Mouse (Mus musculus): ENCODE data around the gene Ccr3. TPM values are rescaled to one million over a fixed set of nuclear protein-coding genes. Genes with fewer than 3 reads are reported as not detected.
"Not testable (repeated sequence)": the region's sequence is repeated elsewhere in the genome, so short reads cannot be mapped to it uniquely, and the experiment has no call there.

Gene Ccr3
- polyA plus RNA-seq, 2 experiments from 2014 or later: 1.6 to 2.2 TPM

DNA sequence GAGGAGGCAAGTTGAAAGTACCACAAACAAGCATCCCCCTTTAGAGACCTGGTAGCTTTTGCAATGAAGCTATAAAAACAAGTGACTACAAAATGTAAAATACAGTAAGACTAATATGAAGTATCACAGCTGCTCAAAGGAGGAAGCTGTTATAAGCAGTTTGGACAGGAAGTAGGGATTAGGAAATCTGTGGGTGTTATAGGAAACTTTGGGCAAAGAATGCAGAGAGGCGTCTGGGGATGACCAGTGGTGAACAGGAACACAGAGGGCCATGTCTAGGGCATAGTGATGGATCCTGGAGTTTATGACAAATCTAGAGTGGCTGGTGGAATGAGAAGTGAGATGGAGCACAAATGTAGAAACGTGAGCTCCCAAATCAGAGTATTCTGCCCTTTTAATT is 31.8 kb downstream of the Ccr3 start:
- no peak for ATAC-seq

DNA sequence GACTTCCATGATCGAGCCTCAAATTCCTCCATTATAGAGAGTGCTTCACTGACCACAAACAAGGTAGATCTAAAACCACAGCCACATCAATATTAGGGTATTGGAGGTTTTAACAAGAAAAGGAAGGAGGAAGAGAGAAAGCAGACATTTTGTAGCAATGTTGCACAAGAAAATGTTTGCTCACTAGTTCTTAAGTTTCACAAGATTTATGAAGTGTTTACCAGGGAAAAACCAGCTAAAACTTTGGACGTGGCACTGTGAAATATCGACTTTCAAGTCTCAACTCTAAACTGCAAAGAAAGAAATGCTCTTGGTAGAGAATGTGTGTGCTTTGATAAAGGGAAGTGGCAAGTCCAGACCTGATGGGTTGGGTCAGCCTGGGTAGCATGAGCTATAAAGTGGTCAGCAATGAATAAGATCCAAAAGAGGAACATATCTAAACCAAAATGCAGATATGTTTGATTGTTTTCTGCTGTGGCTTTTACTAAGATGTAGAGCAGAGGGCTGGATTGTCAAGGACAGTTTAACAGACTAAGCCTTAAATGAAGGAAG is 34.5 kb downstream of the Ccr3 start:
- no peak for ATAC-seq

DNA sequence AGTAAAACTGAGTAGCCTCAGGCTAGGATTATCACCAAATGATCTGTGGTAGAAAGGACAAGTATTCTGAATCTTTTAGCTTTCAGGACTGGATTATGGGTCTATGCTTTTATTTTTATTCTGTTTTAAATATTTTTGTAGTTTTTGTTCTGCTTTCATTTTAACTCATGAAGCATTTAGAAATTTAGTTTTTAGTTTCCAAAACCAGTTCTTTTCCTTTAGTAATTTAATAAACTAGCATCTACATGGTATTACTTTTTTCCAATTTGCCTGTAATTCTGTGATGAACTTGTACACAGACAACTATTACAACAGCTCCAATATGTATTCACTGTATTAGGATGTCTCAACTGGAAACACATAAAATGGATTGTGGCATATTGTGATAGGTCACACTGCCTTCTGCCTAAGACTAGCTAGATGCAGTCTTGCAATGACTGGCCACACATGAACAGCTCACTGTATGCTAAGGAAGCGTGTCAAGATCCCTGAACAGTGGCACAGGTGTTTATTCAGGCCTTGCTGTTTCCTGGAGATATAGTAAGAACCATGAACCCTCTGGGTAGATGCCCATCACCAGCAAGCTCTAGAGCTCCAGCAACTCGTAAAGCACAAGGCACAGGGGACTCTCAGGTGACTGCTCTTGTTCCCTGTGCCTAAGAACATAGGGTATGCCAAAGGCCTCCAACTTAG is 38.0 kb downstream of the Ccr3 start:
- ATAC-seq: no peak

DNA sequence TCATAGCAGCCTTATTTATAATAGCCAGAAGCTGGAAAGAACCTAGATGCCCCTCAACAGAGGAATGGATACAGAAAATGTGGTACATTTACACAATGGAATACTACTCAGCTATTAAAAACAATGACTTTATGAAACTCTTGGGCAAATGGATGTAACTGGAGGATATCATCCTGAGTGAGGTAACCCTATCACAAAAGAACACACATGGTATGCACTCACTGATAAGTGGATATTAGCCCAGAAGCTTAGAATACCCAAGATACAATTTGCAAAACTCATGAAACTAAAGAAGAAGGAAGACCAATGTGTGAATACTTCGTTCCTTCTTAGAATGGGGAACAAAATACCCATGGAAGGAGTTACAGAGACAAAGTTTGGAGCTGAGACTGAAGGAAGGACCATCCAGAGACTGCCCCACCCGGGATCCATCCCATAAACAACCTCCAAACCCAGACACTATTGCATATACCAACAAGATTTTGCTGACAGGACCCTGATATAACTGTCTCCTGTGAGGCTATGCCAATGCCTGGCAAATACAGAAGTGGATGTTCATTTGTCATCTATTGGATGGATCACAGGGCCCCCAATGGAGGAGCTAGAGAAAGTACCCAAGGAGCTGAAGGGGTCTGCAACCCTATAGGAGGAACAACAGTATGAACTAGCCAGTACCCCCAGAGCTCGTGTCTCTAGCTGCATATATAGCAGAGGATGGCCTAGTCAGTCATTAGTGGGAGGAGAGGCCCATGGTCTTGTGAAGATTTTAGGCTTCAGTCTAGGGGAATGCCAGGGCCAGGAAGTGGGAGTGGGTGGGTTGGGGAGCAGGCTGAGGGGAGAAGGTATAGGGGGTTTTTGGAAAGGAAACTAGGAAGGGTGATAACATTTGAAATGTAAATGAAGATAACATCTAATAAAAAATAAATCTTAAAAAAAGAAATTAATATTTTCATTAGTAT is 40.0 kb downstream of the Ccr3 start:
- not testable (repeated sequence) for ATAC-seq

DNA sequence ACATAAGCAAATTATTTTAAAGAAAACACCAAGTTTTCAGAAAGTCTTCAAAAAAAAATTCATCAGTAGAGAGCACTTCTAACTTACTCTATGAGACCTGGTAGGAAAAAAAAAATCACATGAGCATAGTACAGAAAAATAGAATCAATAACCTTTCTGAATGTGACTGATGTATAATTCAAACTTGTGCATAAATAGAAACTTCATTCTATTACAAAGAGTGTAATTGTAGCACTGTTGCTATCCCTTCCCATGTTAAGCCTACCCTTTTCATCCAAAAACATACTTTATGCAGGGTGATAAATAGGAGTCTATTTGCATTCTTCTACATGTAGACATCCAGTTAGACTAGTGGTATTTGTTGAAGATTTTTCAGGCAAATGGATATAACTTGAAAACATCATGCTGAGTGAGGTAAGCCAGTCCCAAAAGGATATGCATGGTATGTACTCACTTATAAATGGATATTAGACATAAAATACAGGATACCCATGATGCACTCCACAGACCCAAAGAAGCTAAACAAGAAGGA is 44.9 kb downstream of the Ccr3 start:
- no peak for ATAC-seq

DNA sequence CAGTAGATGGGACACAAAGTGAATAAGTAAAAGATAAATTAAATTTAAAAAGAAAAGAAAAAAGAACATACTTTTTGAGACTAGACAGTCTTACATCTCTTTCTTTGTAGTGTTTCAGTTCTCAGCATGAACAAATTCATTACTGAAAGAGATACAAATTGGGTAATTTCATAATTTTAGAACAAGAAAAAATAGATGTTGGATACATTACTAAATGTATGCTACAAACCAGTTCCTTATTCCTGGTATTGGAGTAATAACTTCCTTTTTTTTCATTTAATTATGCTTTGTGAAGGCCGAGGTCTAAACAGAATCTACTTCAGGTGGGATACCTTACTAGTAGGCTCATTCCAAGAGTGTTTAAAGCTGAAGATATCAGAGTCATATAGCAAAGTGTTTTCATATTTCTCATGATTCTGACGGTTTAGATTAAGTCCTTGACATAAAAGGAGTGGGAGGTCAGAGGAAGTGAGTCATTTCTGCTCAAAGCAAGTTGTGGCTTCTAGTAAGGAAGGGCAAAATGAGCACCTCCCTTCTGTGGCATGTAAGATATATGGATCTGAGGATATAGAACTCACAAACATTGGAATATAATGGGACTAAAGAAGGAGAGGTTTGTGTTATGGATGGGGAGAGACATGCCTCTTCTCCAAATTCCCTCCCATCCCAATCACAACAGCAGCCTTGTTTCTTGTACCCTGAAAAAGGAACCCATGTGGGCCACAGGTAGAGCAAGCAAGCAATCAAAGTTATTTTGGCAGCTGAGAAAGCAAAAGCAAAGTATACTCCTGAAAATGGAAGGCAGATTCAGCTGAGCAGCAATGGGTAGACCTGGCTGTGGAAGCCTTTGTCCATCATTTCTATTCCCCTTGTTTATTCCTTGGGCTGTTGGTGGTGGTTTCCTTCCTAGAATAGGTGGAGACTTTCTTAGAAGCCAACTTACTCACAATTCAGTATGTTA is 46.6 kb downstream of the Ccr3 start:
- peak; percentile 97 for ATAC-seq

DNA sequence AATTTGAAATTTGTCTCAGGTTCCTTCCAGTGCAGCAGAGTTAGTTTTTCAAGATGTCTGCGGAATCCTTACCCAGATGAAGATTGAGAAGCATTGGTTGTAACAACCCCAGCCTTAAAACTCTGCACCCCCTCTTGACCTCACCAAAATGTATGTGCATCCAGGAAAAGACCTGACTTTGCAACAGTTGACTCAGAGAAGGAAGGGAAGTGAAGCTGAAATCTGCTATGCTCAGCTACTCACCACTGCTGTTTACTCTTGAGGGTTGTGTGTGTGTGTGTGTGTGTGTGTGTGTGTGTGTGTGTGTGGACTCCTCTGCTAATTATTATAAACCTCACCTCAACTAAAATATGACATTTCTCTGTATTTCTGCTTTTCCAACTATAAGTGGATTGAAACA is 49.7 kb downstream of the Ccr3 start:
- no peak for ATAC-seq

DNA sequence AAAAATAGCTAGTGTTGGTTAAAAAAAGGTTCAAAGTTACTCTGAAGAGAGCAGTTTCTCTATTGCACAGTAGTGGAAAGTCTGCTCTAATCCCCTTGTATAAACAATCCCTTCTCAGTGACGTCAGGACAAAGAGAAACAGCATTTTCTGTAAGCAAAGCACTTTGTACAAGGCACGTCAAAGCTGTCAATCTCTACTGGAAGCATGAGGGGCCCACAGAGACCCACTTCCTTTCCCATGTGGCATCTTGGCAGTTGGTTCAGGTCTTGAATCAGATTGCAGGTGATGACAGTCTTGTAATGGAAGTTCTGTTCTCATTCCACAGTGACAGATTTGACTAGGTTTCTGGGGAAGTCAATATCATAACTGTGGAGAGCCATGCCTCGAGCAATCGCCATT is 58.0 kb downstream of the Ccr3 start:
- ATAC-seq: peak; percentile 91

DNA sequence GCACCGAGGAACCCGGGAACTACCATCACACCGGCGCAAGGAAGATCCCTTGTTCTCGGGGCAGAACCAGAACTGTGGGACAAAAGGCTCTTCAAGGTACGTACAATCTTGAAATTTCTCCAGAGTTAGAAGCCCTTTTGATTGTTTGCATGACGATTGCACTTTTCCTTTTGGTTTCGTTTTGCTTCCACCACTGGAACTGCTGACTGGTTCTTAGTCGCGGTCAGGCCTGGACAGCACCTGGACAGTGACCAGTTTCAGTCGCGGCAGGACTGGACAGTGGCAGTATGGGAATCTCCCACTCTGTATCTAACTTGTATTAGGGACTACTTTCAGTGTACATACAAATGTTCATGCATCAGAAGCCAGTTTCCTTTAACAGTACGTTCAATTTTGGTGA is 58.7 kb downstream of the Ccr3 start:
- not testable (repeated sequence) for ATAC-seq

Other genes starting within 250 kb of the Ccr3 start
- 100 to 1,000 TPM; 117 to 287 TPM for gene Cxcr6, start 215.5 kb upstream of the Ccr3 start, polyA plus RNA-seq (2017; shearing (Covaris generic))
- 10 to 100 TPM; 27.8 to 29.5 TPM for gene Fyco1, start 170.1 kb upstream of the Ccr3 start, polyA plus RNA-seq (2017; shearing (Covaris generic))
- under 1 TPM; 0.64 to 0.67 TPM for gene Xcr1, start 159.9 kb upstream of the Ccr3 start, polyA plus RNA-seq (2017; shearing (Covaris generic))
- gene Ccr1, start 53.3 kb upstream of the Ccr3 start, polyA plus RNA-seq (2017; shearing (Covaris generic)): under 1 TPM; 0.77 to 0.80 TPM
- not detected for gene Ccr1l1, start 43.6 kb upstream of the Ccr3 start, polyA plus RNA-seq (2017; shearing (Covaris generic))
- gene Ccr2, start 80.0 kb downstream of the Ccr3 start, polyA plus RNA-seq (2017; shearing (Covaris generic)): 100 to 1,000 TPM in 1 of 2 experiments, 10 to 100 TPM in 1; 81.2 to 144 TPM
- 10 to 100 TPM; 10.1 to 14.9 TPM for gene Ccr5, start 99.6 kb downstream of the Ccr3 start, polyA plus RNA-seq (2017; shearing (Covaris generic))

Data from activated CD4-positive, CD25-positive, alpha-beta regulatory T cell, adult 4 months (primary cell).